Mouse (Mus musculus) induced T-regulatory cell, adult 2 months (primary cell): ENCODE results near the gene Pdlim4.
A peak's percentile ranks its signal among the peaks of the same experiment; 100 is the strongest.

Experiments used
- DNase-seq: peaks from one replicate; pipeline ENCODE4 v3.0.0-alpha.2; 2012; ENCODE audit warnings: low read depth

The Pdlim4 gene

DNA sequence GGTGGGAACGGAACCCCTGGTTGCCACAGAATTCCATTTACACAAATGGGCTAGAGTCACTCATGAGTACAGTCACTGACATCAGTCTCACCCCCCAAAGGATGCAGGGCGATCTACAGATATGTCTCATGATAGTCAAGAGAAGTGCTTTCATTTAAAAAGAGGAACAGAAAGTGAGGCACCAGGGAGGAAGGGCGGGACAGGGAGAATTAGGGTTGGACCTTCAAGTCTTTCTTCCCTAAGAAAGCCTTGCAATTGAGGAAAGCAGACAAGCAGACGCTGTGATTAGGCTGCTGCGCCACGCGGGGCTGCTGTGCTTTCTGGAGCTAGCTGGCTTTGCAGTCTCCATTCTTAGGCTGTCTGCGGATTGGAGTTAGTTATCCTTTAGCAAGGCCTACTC, 22.9 kb upstream of the Pdlim4 start:
- DNase-seq, result peak; percentile 27

DNA sequence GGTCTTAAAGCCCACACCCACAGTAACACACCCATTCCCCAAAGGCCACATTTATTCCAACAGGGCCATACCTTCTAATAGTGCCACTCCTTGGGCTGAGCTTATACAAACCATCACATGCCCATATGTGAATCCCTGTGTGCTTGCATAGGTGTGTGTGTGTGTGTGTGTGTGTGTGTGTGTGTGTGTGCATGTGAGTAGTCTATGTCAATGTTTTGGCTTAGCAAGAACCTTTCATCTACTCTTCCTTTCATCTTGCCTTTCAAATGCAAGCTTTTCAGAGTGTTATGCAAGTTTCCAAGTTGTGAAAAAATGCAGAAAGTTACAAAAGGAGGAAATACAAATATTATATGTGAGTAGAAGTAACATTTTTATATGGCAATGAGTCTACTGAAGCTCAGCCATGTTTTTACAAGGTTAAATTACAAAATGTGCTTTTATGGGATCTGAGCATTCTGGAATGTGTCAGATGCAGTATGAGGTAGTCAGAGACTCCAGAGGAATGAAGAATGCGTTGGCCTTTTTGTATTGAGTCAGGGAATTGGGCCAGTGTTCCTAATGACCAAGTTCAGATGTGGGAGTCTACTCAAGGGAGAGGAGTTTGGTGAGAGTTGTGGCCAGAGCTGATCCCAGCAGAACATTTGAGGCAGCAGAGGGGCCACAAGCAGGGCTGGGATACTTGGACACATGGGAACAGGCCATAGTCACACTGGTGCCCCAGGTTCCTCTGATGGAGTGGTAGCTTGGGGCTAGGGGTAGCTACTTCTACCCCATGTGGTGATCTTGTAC, 21.5 kb upstream of the Pdlim4 start:
- no peak for DNase-seq

- DNase-seq, result peak; percentile 87
Observed at GRCm38 (mm10) chr11:54088947-54089317, 20.1 kb upstream of the Pdlim4 start.

DNA sequence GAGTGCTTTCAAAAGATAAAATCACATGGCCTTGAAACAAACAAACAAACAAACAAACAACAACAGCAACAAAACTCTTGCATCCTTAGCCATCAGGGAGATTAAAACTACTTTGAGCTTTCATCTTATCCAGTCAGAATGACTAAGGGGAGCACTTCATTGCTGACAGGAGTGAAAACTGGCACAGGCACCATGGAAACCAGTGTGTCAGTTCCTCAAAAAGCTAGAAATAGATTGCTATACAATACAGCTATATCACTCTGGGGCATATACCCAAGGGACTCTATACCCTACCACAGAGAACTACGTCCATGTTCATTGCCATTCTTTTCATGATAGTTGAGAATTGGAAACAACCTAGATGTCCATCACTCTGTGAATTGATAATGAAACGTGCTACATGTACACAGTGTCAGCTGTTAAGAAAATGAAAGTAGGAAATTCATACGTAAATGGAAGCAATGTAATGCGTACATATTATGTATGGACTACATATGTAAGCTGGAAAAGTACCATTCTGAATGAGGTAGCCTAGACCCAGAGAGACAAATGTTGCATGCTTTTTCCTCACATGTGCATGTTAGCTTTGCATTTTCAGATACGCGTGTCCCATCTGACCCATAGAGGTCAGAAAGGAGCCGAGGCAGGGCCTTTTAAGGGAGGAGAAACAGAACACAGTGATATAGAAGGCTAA, 19.6 kb upstream of the Pdlim4 start:
- no peak for DNase-seq

DNA sequence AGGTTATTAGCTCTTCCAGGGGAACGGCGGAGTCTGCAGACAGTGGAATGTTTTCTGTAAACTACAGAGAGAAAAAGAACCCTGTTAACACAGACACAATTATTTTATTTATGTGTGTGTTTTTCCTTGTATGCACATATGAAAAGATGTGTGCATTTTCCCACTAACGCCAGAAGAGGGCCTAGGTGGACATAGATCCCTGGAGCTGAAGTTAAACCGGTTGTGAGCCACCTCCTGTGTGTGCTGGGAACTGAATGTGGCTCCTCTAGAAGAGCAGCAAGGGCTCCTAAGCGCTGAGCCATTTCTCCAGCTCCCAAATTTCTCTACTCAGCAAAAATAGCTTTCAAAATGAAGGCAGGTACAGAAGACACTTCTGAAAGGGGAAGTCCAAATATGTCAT, 17.0 kb upstream of the Pdlim4 start:
- no peak for DNase-seq

DNA sequence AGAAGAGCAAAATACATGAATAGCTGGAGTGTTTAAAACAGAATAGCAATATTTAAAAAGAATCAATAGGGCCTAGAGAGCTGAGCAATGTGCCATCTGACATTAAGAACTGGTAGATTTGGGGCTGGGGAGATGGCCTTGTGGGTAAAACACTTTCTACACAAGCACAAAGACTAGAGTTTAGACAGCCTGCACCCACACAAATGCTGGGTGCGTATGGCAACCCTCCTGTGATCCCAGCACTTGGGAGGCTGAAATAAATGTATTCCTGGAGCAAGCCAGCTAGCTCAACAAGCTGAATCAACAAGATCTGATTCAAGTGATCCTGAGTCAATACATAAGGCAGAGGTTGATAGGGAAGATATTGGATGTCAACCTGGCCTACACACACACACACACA, 16.2 kb upstream of the Pdlim4 start:
- DNase-seq, result no peak

DNA sequence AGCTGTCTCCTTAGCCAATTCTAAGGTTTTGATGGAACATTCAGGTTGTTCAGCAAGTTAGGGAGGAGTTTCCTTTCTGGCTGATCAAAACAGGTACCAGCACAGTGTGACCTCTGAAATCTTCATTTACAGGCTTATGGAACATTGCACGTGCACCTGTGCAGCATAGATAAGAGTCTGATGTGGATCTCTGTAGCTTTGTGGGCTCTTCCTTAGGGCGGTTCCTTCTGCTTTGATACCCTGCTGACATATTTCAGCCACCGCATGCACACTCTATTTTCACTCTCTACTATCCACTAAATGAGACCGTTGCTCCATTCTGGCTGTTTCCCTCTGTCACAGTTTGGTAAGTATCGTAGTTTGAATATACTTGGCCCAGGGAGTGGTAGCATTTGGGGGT, 13.9 kb upstream of the Pdlim4 start:
- no peak for DNase-seq

GRCm38 (mm10) chr11:54080435-54080834, 11.6 kb upstream of the Pdlim4 start:
- DNase-seq, result no peak

DNA sequence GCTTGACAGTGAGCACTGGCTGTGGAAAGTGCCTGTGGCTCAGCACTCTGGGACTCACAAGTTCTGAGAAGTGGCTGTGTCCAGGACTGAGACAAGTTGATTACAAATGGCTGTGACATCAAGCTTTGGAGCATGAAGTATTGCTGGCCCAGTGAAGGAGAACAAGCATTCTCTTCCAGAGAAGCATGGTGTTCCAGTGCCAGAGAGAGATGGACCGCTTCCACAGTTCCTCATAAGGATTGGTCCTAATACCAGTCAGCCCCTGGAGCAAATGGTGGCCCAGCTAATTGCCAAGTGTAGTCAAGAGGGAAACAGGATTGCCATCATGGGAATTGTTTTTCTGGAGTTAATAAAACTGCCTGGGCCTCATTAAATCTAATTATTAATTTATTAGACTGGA, 7.3 kb upstream of the Pdlim4 start:
- DNase-seq, result no peak

GRCm38 (mm10) chr11:54075353-54075752, 6.5 kb upstream of the Pdlim4 start:
- DNase-seq, result no peak

DNA sequence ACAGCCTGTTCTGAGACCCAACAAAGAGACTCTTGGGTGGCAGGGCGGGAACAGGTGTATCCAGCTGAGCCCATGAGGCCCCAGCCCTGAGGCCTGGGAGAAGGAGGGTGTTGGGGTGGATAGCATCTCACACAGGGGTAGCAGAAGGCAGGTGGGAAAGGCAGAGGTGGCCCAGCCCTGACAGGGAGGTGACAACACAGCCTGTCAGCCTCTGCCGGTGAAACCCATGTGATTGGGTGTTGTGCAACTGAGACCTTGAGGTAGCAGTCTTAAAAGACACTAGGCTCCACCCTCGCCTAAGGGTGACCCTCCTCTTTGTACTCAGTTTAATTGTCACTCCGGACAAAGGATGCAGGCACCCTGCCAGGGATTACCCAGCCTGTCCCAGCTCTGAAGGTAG, 4.5 kb upstream of the Pdlim4 start:
- no peak for DNase-seq

- no peak for DNase-seq
Observed at GRCm38 (mm10) chr11:54071726-54072445, 3.1 kb upstream of the Pdlim4 start.

DNA sequence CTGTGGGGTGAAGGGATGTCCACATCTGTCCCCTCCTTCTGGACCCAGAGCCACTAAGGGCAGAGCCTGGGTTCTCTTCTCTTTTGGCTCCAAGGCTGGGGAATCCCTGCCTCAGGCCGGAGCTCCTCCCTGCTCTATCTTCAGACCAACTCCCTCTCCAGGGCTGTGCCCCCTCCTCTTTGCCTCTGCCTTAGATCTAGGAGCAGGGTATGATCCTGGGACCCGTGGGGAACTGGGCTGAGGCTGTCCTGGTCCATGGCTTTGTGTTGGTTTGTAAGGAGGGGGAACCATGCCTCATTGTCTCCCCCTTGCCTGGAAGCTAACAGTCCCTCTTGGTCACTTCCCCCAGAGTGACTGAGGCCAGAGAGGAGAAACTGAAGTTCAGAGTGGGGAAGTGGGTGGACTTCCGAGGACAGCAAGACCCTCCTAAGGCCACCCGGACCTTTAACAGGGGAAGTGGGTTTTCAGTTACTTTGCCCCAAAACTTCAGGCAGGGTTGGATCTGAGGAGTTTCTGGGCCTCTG, 756 bp downstream of the Pdlim4 start:
- no peak for DNase-seq

DNA sequence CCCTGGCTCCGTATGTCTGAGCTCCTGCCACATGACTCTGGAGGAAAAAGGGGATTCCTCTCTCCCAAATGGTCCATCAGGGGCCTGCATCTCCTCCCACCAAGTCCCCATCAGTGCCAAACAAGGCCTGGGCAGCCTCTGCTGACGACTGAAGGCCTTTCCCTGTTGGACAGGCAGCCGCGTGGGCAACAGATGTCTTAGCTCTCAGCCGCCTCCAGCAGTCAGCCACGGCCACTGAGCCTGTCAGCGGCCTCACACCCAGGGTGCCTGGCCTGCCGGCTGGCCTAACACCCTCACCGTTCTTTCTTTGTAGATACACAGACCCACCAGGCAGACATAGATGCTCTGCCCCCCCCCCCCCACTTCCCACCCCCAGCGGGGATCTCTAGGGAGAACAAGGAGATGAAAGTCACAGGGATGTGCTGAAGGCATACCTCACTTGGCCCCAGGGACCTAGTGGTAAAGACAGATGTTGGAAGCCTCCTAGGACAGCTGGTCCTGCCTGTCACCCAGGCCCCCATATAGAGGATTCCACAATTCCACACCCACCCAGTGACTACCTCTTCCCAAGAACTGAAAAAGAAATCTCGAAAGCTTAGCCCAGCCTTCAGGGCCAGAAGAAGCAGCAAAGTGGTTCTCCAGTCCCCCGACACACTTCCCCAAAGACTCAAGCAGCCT, 1.4 kb downstream of the Pdlim4 start:
- no peak for DNase-seq

- no peak for DNase-seq
Observed at GRCm38 (mm10) chr11:54066400-54066799, 2.4 kb downstream of the Pdlim4 start.

DNA sequence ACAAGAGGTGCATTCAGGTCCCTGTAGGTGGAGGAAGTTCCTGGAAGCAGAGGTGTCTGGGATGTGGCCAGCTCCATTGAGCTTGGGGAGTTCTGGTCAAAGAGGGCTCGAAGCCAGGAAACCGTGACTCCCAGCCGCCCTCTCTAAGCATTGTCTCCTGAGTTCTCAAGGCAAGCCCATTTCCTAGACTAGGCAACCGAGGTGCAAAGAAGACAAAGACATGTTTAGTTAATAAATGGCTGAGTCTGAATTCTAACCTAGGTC, 3.0 kb downstream of the Pdlim4 start:
- DNase-seq, result no peak

- DNase-seq, result no peak
Observed at GRCm38 (mm10) chr11:54065106-54065914, 3.5 kb downstream of the Pdlim4 start.

GRCm38 (mm10) chr11:54064412-54064978, 4.3 kb downstream of the Pdlim4 start:
- no peak for DNase-seq

- DNase-seq, result no peak
Observed at GRCm38 (mm10) chr11:54063472-54063775, 5.4 kb downstream of the Pdlim4 start.

DNA sequence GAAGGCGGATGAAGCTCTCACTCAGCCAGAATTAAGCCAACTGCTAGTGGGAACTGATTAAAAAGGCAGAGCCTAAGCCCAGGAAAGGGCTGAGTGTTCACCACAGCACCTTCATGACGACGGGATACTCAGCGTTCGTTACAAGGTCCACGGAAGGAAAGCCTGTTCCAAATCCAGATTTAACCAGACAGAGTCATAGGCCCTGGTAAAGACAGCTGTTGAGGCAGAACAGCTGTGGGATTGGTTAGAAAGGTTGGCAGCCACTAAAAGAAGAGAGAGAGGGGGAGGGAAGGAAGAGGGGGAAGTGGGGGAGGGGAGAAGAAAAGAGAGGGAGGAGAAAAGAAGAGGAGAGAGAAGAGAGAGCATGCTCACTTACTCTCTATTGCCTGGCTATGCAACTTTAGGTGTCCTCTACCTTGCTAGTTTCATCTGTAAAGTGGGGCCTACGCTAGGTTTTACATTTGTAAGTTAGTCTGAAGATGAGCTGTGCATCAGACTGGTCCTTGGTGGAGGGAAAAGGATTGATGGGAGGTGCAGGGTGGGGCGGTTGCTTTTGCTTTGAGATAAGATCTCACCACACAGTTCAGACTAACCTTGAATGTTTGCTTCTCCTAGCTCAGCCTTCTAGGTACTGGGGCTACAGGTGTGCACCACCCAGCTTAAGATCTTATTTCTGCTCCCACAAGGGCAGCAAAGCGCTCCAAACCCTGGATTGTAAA, 5.9 kb downstream of the Pdlim4 start:
- peak; percentile 73 for DNase-seq
